Mouse (Mus musculus) spleen, embryonic (tissue): ENCODE results near the gene Tor1aip2.

ENCODE experiments used
- CTCF ChIA-PET: fragments of 350-600 bp; sonication (Branson Sonifier 250); formaldehyde crosslinking; loops from one replicate; lab custom pipeline; 2022; lab: Charles Lee

The Tor1aip2 gene

DNA sequence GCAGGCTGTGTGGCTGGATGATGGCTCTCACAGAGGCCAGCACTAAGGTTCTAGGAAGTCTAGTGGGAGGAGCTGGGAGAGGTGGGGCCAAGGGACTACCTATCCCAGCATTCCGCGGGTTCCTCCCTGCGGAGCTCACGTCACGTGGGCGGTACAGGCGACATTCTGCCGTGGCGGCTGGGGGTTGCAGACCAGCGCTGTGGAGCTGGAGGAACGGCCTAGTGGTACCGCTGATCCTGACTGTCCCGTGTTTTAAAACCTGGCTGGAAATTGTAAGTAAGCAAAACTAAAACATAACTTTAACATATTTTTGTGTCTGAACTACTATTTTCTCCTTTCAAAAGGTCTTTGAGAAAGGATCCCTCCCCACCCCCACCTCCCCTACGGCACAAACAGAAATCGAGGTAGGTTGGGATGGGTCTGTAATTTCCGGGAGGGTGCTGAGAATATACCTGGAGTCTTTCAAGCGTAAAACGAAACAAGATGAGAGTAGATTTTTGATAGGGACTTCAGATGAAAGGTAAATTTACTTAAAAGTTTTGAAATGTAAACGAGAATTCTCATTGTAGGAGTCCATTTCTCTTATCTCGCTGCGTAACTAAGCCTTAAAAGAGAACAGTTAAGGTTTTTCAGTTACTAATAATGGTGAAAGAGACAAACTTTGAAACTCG, 5.7 kb downstream of the Tor1aip2 start:
- CTCF ChIA-PET = no interaction called here

DNA sequence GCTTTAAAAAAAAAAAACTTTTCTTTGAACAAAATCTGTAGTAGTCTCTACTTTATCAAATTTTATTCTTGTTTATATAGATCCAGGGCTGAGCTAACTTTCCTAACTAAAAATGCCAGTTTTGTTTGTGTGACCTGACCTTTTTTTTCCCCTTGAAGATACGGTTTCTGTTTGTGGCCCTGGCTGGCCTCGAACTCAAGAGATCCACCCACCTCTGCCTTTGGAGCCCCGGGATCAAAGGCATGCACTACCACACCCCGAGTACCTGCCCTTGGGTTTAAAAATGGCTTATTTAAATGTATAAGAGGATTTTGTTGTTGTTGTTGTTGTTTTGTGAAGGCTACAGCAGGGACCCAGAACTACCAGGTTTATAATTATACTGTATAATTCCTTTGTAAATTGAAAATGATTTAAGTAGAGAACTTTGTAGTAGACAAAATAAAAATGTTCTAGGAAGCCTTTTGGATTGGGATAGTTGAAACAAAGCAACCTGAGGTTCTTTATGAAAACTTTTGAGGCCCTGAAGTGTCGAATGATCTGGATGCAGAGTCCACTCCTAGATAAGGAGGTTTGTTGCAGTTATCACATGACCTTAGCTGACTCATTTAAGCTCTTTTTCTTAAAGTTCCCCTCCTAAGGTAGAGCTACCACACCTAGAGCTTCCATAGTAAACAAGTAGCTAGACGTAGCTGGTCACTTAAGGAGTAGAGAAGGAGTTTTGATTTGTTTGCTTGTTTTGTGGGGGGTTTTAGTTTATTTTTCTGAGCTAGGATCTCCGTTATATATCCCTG, 6.4 kb downstream of the Tor1aip2 start:
- CTCF ChIA-PET = no interaction called here

DNA sequence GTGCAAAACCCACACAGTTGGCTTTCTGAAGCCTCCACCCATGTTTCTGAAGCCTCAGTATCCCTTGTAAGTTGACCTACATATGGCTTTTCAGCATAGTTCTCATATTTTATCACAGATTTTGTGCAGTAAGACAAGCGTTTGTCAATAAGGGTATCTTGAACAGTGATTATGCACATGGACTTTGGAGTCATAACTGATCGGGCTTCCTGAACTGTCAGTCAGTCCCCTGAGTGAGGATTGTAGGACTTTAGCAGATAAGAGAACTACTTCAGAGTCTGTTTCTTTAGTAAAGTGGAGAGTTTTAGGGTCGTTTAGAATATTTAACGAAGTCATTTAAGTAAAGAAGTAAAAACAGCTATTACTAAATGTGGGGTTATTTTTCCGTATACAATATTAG, 7.3 kb downstream of the Tor1aip2 start:
- CTCF ChIA-PET = no interaction called here

DNA sequence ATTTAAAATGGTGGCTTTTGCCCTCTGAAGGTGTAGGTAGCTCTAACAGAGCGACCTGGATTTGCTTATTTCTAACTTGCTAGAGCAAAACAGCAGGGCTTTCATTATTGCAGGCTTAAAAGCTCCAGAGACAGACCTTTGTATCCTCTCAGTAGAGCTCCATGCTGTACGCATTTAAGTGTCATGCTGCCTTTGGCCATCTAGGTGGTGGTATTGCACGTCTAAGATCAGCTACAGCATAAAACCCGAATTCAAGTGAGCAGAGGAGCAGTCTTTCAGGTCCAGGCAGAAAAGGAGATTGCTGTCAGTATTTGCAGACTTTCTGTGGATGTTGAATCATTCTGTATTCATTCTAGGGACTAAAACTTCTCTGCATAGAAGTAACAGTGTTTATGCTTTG, 7.8 kb downstream of the Tor1aip2 start:
- CTCF ChIA-PET = interaction anchor here (0.7 kb wide), 1 partner anchor 888 kb away, joined by 4 read pairs; no protein-coding TSS in a partner anchor

DNA sequence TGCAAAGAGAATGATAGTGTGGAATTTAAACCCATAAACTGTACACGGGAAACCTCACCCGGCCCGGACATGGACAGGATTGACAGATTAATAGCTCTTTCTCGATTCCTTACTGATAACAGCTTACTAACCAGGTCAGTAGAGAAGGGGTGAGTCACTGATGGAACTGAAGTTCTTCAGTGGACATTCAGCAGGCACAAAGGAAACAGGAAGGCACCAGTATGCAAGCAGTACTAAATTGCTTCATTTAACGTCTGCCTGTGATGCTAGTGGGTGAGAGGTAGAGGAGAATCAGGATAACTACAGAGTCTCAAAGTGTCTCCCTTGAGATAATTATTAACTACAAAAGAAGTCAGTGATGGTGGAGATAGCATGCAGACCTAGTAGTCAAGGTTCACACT, 9.0 kb downstream of the Tor1aip2 start:
- CTCF ChIA-PET = no interaction called here

DNA sequence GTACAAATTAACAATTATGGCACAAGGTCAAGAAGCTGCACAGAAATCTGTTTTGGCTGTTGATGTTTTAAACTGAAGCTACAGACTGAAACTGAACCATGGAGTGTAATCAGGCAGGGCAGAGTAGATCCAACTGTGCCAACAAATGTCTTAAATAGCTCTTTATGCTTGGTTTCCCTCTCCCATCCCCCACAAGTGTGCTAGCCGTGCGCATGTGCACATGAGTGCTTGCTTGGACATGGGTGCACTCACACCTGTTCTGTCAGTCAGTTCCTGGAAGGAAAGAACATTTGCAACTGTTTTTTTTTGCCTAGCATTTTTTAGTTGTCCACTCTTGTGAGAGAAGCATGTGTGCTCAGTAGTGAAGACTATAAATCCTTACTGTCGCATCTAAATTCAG, 11.5 kb downstream of the Tor1aip2 start:
- CTCF ChIA-PET = no interaction called here

DNA sequence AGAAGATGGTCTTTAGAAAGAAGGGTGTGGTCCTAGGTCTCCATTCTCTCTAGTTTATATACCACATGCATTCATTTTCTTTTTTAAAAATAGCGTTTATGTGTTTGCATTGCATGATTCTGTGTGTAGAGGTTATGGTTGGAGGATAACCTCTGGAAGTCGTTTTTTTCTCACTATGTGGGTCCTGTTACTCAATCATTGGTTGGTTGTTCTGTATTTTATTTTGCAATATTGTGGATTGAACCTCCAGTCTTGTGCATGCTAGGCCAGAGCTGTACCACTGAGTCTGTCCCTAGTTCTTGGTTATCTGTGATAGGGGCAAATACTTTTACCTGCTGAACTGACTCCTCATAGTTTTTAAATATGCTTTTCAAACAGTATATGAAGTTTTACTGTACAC, 23.0 kb downstream of the Tor1aip2 start:
- CTCF ChIA-PET = no interaction called here

DNA sequence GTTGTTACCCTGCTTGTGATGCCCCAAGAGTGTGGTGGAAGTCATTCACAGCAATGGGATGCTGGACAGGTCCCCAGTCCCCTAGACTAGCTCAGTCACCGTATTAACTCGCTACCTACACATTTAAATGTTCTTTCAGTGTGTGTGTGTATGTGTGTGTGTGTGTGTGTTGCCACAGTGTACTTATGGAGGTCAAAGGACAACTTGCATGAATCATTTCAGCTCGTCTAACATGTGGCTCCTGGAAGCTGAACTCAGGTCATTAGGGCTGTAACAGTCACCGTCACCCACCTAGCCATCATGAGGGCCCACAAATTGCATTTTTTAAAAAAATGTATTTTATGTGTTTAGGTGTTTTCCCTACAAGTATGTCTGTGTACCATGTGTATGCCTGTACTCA, 27.0 kb downstream of the Tor1aip2 start:
- CTCF ChIA-PET = no interaction called here

DNA sequence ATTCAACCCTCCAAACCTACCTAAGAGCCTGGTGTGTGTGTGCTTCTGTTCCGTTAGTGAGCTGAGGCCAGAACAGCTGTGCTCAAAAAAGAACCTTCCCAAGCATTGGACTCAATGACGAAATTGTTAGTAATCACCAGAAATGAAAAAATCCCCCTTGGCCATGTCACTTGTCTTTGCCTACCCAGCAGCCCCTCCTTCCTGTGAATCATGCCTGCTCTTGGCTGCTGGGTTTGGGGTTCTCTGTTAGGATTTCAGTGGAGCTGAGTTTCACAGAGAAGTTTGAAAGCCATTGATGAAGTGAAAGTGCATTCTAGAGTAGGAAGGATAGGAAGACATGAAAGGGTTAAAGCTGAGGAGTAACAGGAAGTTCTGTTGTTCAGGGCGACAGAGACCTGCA, 30.9 kb downstream of the Tor1aip2 start:
- CTCF ChIA-PET = no interaction called here

DNA sequence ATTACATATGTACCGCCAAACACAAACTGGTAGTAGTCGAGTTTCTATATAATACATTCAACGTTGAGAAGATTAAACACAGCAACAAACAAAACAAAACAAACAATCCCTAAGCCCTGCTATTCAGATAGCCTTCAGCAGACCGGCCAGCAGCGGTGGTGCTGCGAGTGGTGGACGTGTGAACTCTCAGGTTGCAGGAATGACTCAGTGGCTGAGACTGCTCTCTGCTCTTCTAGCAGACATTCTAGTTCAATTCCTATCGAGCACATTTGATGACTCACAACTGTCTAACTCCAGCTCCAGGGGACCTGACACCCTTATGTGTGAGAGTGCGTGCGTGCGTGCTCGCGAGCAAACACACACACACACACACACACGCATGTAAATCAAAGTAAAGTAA, 34.9 kb downstream of the Tor1aip2 start:
- CTCF ChIA-PET = no interaction called here

DNA sequence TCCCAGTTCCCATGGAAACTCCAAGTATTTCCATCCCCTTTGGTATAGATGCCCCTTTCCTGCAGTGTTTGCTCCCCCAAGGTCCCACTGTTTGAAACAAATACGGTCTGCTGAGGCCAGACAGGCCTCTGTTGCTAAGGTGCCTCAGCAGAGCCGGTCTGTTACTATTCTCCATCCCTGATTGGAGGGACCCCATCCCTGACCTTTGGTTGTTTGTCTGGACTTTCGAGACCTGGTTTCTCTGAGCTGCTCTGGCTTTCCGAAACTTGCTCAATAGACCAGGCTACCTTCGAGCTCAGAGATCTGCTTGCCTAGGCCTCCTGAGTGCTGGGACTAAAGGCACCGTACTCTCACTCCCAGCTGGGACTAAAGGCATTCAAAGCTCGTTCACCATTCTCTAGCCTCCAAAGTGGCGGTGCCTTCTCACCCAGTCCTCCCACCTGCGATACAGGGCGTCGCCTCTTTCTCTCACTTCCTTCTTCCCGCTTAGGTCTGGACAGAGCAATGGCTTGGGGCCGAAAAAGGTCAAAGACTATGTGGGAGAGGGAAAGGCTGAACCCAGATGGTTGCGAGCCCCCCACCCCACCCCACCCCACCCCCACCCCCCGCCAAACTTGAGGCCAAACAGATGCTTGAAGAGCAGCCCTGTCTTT, 38.1 kb downstream of the Tor1aip2 start:
- CTCF ChIA-PET = no interaction called here

DNA sequence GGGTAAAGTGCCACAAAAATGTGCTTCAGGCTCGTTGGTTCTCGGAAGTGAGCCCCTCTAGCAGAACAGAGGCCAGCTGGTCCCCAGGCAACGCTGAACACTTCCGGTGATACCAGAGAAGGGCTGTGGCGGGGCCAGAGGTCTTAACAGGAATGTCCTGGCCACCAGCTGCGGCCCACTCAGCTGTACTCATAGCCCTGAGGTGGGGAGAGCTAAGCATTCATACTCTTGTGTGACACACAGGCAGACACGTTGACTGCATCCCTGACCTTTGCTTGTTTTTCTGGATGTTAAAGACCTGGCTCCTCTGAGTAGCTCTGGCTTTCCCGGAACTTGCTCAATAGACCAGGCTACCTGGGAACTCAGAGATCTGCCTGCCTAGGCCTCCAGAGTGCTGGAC, 39.4 kb downstream of the Tor1aip2 start:
- CTCF ChIA-PET = no interaction called here

DNA sequence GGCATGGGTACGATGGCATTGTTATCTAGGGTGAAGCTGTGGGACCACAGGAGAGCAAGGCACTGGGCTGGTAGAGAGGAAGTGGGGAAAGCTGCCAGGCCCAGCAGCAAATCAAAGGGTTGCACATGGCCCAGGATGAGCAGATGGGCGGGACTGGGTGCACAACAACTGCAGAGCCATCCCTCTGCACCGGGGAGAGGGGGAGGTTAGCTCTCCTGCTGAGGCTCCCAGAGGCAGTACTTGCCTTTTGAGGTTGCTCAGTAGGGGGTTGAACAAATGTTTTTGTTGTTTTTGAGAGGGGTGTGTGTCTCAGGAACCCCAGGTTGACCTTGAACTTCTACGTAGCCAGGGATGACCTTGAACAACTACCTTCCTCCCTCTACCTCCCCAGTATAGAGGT, 41.3 kb downstream of the Tor1aip2 start:
- CTCF ChIA-PET = no interaction called here

DNA sequence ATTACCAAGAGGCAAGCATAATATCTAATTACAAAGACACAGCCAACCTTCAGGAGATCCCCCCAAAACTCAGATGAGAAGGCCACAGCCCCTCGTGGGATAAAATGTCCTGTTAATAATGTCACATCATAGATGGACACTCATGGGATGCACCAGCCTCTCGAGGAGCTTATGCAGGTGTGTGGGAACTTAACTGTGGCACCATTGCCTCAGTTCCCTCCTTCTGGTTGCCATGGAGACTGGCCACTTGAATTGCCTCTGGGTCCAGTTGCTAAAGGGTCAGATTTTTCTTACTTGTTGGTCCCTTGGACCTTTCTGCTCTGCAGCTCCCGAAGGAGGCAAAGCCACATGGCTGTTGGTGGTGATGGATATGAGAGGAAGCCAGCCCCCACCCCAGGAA, 42.5 kb downstream of the Tor1aip2 start:
- CTCF ChIA-PET = no interaction called here

DNA sequence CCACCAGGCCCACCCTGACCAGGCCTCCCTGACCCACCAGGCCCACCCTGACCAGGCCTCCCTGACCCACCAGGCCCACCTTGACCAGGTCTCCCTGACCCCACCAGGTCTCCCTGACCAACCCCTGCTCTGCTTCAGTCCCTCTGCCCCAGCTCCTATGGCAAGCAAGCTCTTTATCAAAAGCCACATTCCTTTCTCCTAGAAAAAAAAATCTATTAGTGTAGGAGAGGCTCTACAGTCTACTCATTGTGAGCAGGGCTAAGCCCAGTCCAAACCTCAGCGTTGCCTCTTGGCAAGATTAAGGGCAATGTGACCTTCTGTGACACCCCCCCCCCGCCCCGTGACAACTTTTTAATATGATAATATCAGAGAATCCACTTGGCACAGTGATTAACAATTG, 49.4 kb downstream of the Tor1aip2 start:
- CTCF ChIA-PET = no interaction called here

DNA sequence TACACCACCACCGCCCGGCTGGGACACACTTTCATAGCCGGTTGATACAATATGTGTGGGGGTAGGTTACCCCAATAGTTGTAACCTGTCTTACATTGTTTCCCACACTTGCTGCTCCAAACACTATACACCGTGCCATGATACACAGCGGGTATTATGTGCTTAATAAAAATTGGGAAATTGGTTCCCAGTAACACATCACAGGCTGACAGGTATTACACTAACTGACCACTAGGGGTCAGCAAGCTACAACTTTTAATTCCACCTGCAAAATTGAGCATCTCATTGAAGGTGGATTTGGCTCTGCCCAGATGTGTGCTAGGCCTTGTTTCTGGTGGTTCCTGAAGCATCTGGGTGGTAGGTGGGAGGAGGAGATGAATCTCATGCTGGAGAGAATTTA, 50.6 kb downstream of the Tor1aip2 start:
- CTCF ChIA-PET = no interaction called here

DNA sequence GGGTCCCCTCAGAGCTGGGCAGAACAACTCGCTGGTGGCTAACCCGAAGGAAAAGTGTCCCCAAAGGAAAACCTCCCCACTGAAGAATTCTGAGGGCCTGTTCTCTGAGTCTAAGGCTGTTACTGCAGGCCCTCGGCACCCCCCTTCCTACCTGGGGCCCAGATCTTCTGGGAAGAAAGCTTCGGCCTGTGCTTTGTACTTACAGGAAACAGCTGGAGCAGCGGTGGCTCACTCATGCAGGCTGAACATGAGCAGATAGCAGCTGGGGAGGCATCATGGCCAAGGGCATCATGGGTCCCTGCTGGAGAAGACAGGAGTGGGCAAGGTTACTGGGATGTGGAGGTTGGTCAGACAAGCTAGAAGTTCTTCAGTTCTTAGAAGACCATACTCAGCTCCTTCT, 52.4 kb downstream of the Tor1aip2 start:
- CTCF ChIA-PET = no interaction called here

DNA sequence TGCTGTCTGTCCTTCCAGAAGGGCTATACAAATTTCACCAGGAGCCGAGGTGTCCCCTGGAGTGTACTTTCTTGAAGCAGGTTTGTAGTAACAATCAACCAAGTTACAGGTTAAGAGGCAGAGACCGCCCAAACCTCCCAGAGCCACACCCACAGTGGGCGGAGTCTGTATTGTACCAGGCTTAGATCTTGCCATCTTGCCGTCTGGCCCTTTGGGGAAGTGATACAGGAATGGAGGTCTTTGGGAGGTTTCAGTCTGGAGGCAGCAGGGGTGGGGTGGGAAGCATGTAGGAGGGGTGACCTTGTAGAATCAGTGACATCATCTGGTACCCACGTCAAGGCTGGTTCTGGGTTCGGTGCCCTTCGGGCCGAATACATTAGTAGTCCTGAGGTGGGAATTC, 54.4 kb downstream of the Tor1aip2 start:
- CTCF ChIA-PET = no interaction called here

DNA sequence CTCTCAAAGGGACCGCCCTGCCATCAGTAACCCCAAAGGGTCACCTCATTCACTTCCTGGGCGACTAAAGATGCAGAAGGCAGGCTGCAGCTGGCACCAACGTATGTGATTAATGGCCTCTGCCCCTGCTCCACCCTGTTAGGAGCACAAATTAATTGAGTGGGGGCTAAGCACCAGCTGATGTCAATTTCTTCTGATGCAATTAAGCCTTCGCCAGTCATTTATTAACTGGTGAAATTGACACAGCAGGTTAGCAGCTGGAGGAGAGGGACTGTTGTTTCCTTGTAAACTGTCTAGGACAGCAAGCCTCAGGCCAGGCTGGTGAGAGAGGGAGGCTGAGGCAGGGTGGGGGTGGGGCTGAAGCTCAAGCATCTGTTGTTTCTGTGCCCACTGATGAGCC, 54.8 kb downstream of the Tor1aip2 start:
- CTCF ChIA-PET = no interaction called here

DNA sequence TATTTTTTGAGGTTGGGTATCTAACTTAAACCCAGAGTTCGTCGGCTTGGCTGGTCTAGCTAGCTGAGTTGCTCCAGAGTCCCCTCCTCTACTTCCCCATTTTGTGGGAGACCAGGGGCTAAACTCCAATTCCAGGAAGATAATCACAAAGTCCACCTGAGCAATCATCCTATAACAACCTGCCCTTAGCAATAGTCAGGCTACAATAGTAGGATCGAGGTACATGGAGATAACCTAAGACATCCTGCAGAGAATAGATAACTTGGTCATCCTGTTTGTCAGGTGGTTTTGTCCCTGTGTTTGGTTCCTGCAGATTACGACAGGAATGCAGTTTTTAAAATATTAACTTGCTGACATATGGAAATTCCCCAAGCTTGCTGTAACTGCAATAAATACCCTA, 56.6 kb downstream of the Tor1aip2 start:
- CTCF ChIA-PET = no interaction called here

DNA sequence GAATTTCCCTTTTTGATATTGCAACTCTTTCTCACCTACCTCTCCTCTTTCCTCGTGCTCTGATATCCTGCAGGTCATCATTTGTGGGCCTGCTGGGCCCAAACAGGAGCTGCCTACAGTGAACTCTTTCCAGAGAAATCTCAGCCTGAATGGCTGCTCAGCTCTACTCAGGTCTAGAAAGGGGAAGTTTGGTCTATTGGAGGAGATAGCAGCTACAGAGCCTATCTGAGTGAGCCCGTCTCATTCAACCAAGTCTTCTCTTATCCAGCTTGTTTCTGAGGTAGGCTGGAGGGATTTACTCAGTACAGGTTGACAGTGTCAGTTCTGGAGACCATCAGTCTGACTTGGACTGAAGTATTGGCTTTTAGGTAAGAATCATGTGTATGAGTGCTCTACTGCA, 68.6 kb downstream of the Tor1aip2 start:
- CTCF ChIA-PET = no interaction called here

DNA sequence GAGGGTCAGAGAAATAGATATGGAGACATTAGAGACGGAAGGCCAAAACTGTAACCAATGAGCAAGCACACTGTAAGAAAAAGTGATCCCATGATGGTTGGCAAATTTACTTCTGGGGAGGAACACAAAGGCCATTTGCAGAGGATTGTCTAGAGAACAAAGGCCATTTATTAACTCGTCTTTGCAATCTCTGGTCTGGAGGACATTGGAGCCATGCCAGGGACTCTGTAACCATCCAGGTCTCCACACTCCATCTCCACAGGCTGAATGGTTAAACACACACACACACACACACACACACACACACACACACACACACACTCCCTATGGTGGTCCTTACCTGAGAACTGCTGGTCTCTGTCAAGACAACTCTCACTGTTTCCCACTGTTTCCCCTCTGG, 70.2 kb downstream of the Tor1aip2 start:
- CTCF ChIA-PET = no interaction called here

DNA sequence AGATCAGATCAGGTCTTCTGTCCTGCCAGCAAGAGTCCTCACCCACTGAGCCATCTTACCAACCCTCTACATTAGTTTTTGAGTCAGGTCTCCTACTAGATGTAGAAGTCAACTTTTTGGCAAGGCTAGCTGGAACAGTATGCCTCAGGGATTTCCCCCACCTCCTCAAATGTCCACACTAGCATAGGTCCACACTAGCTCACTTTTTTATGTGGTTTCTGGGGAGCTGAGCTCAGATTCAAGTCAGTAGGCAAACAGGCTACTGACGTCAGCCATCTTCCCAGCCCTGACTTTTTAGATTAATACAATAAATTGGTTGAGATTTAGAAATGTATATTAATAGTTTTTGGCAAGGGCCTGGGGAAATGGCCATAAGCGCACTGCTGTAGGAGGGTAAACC, 72.2 kb downstream of the Tor1aip2 start:
- CTCF ChIA-PET = no interaction called here
